Mouse (Mus musculus): ENCODE measurements around the gene Trpm7. TPM values are rescaled to one million over a fixed set of nuclear protein-coding genes. Genes with fewer than 3 reads are reported as not detected.

Trpm7 gene
- total RNA-seq, 2 experiments from 2014 or later = 52.0 to 54.1 TPM

- no peak for DNase-seq
- intact Hi-C loops (cut with DNase I) = no loop called here
Measured at GRCm38 (mm10) chr2:126759351-126759750, 116.7 kb downstream of the Trpm7 start.

GRCm38 (mm10) chr2:126755664-126756063, 120.4 kb downstream of the Trpm7 start:
- intact Hi-C loops (cut with DNase I) = no loop called here
- DNase-seq = no peak

- intact Hi-C loops (cut with DNase I) = no loop called here
- DNase-seq = no peak
Measured at GRCm38 (mm10) chr2:126743389-126743788, 132.6 kb downstream of the Trpm7 start.

Small RNA genes within 50 kb of the gene (microRNA-seq; reads per million reads assigned to microRNA genes)
- 0.24 to 1.4 reads per million in 2 experiments for gene Mir3473g

Other genes with a start within 250 kb of the Trpm7 start
- gene Gabpb1, start 199.9 kb downstream of the Trpm7 start, total RNA-seq (2021) = 10 to 100 TPM; 20.9 to 24.3 TPM
- 10 to 100 TPM; 32.1 to 36.2 TPM for gene Usp8, start 168.9 kb downstream of the Trpm7 start, total RNA-seq (2021)
- gene Usp50, start 92.8 kb downstream of the Trpm7 start, total RNA-seq (2021) = not detected
- gene Sppl2a, start 57.0 kb upstream of the Trpm7 start, total RNA-seq (2021) = 10 to 100 TPM; 49.6 to 51.3 TPM
- 1 to 10 TPM; 7.4 to 9.6 TPM for gene Ap4e1, start 132.5 kb upstream of the Trpm7 start, total RNA-seq (2021)
- gene Blvra, start 194.4 kb upstream of the Trpm7 start, total RNA-seq (2021) = 10 to 100 TPM; 23.0 to 26.1 TPM

Measured in heart, postnatal 10 days (tissue).